Mouse (Mus musculus): ENCODE measurements around the gene Ccnjl.

The Ccnjl gene

GRCm38 (mm10) chr11:43520521-43520920, 8.1 kb upstream of the Ccnjl start:
- DNase-seq (ENCODE audit: inconsistent ontology term): no peak

- DNase-seq (ENCODE audit: inconsistent ontology term): no peak
Observed at GRCm38 (mm10) chr11:43528078-43528682, 404 bp upstream of the Ccnjl start.

GRCm38 (mm10) chr11:43530043-43530442, 1.5 kb downstream of the Ccnjl start:
- no peak for DNase-seq (ENCODE audit: inconsistent ontology term)

GRCm38 (mm10) chr11:43531619-43532018, 3.0 kb downstream of the Ccnjl start:
- peak; percentile 37 for DNase-seq (ENCODE audit: inconsistent ontology term)

- DNase-seq (ENCODE audit: inconsistent ontology term): peak; percentile 50
Observed at GRCm38 (mm10) chr11:43537074-43537473, 8.5 kb downstream of the Ccnjl start.

GRCm38 (mm10) chr11:43539863-43540262, 11.3 kb downstream of the Ccnjl start:
- peak; percentile 60 for DNase-seq (ENCODE audit: inconsistent ontology term)

- no peak for DNase-seq (ENCODE audit: inconsistent ontology term)
Observed at GRCm38 (mm10) chr11:43543711-43544466, 15.3 kb downstream of the Ccnjl start.

GRCm38 (mm10) chr11:43544819-43545218, 16.2 kb downstream of the Ccnjl start:
- no peak for DNase-seq (ENCODE audit: inconsistent ontology term)

GRCm38 (mm10) chr11:43545873-43546475, 17.4 kb downstream of the Ccnjl start:
- no peak for DNase-seq (ENCODE audit: inconsistent ontology term)

- DNase-seq (ENCODE audit: inconsistent ontology term): peak; percentile 98
Observed at GRCm38 (mm10) chr11:43546678-43547077, 18.1 kb downstream of the Ccnjl start.

GRCm38 (mm10) chr11:43548148-43548547, 19.6 kb downstream of the Ccnjl start:
- peak; percentile 94 for DNase-seq (ENCODE audit: inconsistent ontology term)

GRCm38 (mm10) chr11:43548657-43549435, 20.3 kb downstream of the Ccnjl start:
- DNase-seq (ENCODE audit: inconsistent ontology term): peak; percentile 62

GRCm38 (mm10) chr11:43549701-43550100, 21.1 kb downstream of the Ccnjl start:
- peak; percentile 80 for DNase-seq (ENCODE audit: inconsistent ontology term)

- no peak for DNase-seq (ENCODE audit: inconsistent ontology term)
Observed at GRCm38 (mm10) chr11:43551756-43552155, 23.2 kb downstream of the Ccnjl start.

- no peak for DNase-seq (ENCODE audit: inconsistent ontology term)
Observed at GRCm38 (mm10) chr11:43552675-43553074, 24.1 kb downstream of the Ccnjl start.

GRCm38 (mm10) chr11:43556538-43556937, 28.0 kb downstream of the Ccnjl start:
- DNase-seq (ENCODE audit: inconsistent ontology term): no peak

- DNase-seq (ENCODE audit: inconsistent ontology term): no peak
Observed at GRCm38 (mm10) chr11:43559515-43560292, 31.1 kb downstream of the Ccnjl start.

GRCm38 (mm10) chr11:43563654-43564244, 35.2 kb downstream of the Ccnjl start:
- DNase-seq (ENCODE audit: inconsistent ontology term): no peak

- no peak for DNase-seq (ENCODE audit: inconsistent ontology term)
Observed at GRCm38 (mm10) chr11:43565414-43565813, 36.8 kb downstream of the Ccnjl start.

- DNase-seq (ENCODE audit: inconsistent ontology term): no peak
Observed at GRCm38 (mm10) chr11:43565852-43566251, 37.3 kb downstream of the Ccnjl start.

GRCm38 (mm10) chr11:43566696-43567095, 38.1 kb downstream of the Ccnjl start:
- DNase-seq (ENCODE audit: inconsistent ontology term): no peak
